Mouse (Mus musculus) embryonic facial prominence, embryonic 15.5 days (tissue): Measurements from ENCODE around the gene Atpaf1. TPM values are rescaled to one million over a fixed set of nuclear protein-coding genes. Genes with fewer than 3 reads are reported as not detected.

Experiments
- ATAC-seq: fragments of 200-750 bp; cut with Nextera tagmentation; 2 replicates; pipeline ENCODE4 v1.8.0; 2017; ENCODE audit warnings: low read depth, moderate TSS enrichment; ENCODE audit not compliant: insufficient number of reproducible peaks, low FRiP score, low TSS enrichment
- H3K27ac ChIP-seq: fragments of 300-500 bp; sonication (generic); replicated peaks from 2 replicates; pipeline ENCODE4 v1.5.1; 2015; ENCODE audit warnings: mild to moderate bottlenecking, inconsistent platforms
- H3K27me3 ChIP-seq: fragments of 300-500 bp; sonication (generic); 2 replicates; pipeline ENCODE4 v1.6.1; 2015; ENCODE audit warnings: inconsistent platforms
- H3K36me3 ChIP-seq: fragments of 300-500 bp; sonication (generic); 2 replicates; pipeline ENCODE4 v1.6.1; 2015; ENCODE audit warnings: mild to moderate bottlenecking, inconsistent platforms
- H3K4me1 ChIP-seq: fragments of 300-500 bp; sonication (generic); 2 replicates; pipeline ENCODE4 v1.6.1; 2015; ENCODE audit warnings: inconsistent platforms
- H3K4me2 ChIP-seq: fragments of 300-500 bp; sonication (generic); replicated peaks from 2 replicates; pipeline ENCODE4 v1.6.1; 2015; ENCODE audit warnings: mild to moderate bottlenecking, inconsistent platforms
- H3K4me3 ChIP-seq: fragments of 300-500 bp; sonication (generic); replicated peaks from 2 replicates; pipeline ENCODE4 v1.5.1; 2015; ENCODE audit warnings: mild to moderate bottlenecking, inconsistent platforms
- H3K9ac ChIP-seq: fragments of 300-500 bp; sonication (generic); 2 replicates; pipeline ENCODE4 v1.6.1; 2015; ENCODE audit warnings: inconsistent platforms
- H3K9me3 ChIP-seq: fragments of 300-500 bp; sonication (generic); replicated peaks from 2 replicates; pipeline ENCODE4 v1.6.1; 2016; ENCODE audit warnings: inconsistent platforms
- WGBS: fragments of 180-500 bp; shearing (Covaris S2); methylation state at CpG from one replicate; pipeline ENCODE4 v1.1.7; 2015; 5-methylcytosine and 5-hydroxymethylcytosine counted together
- polyA plus RNA-seq: library from polyadenylated mRNA; unstranded; fragments of >200 nt; fragmentation: Nextera tagmentation; extraction: Ambion mirVana; gene quantifications from 2 replicates; pipeline ENCODE4 v1.2.1, GENCODE M21; 2015

Gene Atpaf1
- polyA plus RNA-seq, 1 experiment from 2014 or later = 51.1 TPM

DNA sequence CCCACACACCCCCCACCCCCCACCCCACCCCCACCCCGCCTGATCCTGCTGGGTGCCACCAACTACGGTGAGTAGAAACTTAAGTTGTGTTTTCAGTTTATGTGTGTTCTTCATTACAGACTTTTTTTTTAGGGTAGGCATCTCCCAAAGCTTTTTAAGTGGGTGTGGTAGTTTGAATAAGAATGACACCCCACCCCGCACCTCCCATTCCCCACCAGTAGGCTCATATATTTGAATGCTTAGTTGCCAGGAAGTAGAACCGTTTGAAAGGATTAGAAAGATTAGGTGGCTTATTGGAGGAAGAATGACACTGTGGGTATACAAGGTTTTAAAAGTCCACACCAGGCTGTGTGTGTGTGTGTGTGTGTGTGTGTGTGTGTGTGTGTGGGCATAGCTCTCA lies 27.7 kb downstream of the Atpaf1 start:
- Histone ChIP-seq H3K27me3 (no peaks in the 10 kb centered on the region), H3K4me1 (no peaks in the 10 kb centered on the region), H3K9ac (no peak overlapping the region), H3K4me3 (no peak overlapping the region), H3K36me3 (peaks cover 40% of the 10 kb centered on the region), H3K4me2 (no peak overlapping the region), H3K27ac (no peak overlapping the region), H3K9me3 (no peaks in the 10 kb centered on the region)
- WGBS = 79% methylated on average over 4 of the region's 4 CpGs
- no peak for ATAC-seq

DNA sequence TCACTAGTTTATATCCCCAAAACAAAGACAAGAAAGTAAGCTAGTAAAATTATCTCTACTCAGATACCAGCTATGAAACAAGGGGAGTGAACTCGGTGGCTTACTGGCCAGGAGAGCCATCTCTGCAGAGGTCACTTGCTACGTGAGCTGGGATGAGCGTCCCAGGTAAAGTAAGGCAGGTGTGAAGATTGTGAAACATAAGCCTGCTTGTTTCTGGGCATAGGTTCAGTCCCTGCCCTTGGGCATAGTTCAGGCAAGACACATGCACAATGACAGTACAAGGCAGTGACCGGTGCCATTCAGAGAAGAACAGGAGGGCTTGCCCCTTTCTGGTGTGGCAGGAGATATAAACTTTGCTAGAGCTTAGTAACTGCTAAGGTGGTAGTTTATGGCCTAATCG lies 31.0 kb downstream of the Atpaf1 start:
- Histone ChIP-seq H3K4me3 (no peak overlapping the region), H3K4me2 (no peak overlapping the region), H3K27me3 (no peaks in the 10 kb centered on the region), H3K4me1 (no peaks in the 10 kb centered on the region), H3K36me3 (peaks cover 41% of the 10 kb centered on the region; the same call in 1 of the 2 replicates), H3K9me3 (no peaks in the 10 kb centered on the region), H3K9ac (no peak overlapping the region), H3K27ac (no peak overlapping the region)
- ATAC-seq = no peak
- 92% methylated on average over 5 of the region's 5 CpGs for WGBS

DNA sequence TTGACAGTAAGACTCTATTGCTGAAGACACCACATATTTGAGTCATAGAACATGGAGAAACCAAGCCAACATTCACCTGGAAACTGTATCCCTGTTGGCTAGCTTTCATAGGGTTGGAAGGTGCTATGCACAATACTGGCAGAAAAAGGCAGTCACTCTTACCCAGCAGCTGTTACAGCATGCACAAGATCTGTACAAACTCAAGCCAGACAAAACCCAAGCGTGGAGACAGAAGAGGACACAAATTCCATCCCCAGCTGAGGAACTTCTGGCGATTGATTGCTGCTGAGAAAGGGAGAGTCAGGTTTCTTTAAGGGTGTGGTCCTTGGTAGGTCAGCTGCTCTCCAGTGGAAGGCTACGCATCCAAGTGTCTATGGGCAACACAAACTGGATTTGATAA lies 35.6 kb downstream of the Atpaf1 start:
- Histone ChIP-seq H3K9ac (no peak overlapping the region), H3K4me1 (no peaks in the 10 kb centered on the region), H3K27me3 (no peaks in the 10 kb centered on the region), H3K27ac (no peak overlapping the region), H3K4me2 (no peak overlapping the region), H3K4me3 (no peak overlapping the region), H3K36me3 (peaks cover 16% of the 10 kb centered on the region; the same call in 1 of the 2 replicates), H3K9me3 (no peaks in the 10 kb centered on the region)
- WGBS = 55% methylated on average over 3 of the region's 3 CpGs
- ATAC-seq = no peak

DNA sequence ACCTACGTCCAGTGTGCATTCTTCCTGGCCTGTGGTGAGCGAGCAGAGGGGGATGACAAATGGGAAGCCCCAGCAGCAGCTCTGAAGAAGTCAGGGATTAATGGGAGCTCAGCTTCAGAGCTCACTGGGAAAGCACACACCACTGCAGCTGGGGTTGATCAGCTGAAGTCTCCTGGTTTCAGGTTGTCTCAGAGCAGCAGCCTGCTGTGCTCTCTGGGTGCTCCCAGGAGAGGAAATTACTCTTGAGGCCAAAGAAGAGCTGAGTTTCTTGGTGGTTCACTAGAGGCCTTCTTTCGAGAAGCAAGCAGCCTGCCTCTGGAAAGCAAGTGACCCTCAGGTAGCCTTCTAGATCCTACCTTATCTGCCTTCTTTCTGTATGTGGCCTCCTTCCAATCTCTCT lies 36.3 kb downstream of the Atpaf1 start:
- 73% methylated on average over 3 of the region's 3 CpGs for WGBS
- Histone ChIP-seq H3K4me2 (no peak overlapping the region), H3K9me3 (no peaks in the 10 kb centered on the region), H3K4me1 (no peaks in the 10 kb centered on the region), H3K4me3 (no peak overlapping the region), H3K9ac (no peak overlapping the region), H3K27ac (no peak overlapping the region), H3K36me3 (peaks cover 9% of the 10 kb centered on the region; the same call in 1 of the 2 replicates), H3K27me3 (no peaks in the 10 kb centered on the region)
- no peak for ATAC-seq

DNA sequence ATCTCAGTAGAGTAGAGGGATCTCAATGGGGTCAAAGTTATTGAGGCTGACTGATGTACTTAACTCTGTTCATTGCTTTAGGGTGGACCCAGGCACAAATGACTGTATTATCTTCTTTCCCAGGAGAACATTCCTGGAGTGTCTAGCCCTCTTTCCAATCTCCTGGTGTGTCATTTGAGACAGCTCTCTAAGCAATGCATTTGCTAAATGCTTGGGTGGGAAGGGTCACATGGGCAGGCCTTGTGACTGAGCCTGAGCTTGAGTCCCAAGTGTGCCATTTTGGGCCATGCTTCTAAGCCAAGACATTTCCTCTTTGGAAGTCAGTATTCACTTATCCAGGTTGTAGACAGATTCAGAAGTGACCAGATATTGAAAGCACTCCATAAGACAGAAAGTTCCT lies 36.8 kb downstream of the Atpaf1 start:
- Histone ChIP-seq H3K36me3 (peaks cover 8% of the 10 kb centered on the region; the same call in 1 of the 2 replicates), H3K4me3 (no peak overlapping the region), H3K4me1 (no peaks in the 10 kb centered on the region), H3K27ac (no peak overlapping the region), H3K4me2 (no peak overlapping the region), H3K9me3 (no peaks in the 10 kb centered on the region), H3K9ac (no peak overlapping the region), H3K27me3 (no peaks in the 10 kb centered on the region)
- no peak for ATAC-seq

DNA sequence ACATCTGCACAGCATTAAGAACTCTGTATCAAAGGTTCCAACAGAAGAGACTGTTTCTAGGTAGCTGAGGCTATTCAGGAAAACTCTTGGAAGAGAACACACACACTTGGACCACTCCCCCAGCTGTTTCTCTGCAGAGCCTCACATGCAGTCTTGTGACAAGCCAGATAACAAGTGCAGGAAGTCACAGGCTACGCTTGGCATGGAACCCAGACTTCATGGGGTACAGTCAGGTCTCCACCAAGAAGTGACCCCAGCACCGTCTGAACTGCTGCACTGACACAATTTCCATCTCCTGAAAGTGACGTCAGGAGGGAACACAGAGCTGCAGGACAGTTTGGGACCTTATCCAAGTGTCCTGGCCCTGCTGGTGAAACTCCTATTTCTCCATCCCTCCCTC lies 37.3 kb downstream of the Atpaf1 start:
- H3K27me3 ChIP-seq = no peaks in the 10 kb centered on the region
- 75% methylated on average over 3 of the region's 3 CpGs for WGBS
- H3K4me3 ChIP-seq = no peak overlapping the region
- no peaks in the 10 kb centered on the region for H3K9me3 ChIP-seq
- H3K27ac ChIP-seq = no peak overlapping the region
- H3K4me2 ChIP-seq = no peak overlapping the region
- no peak for ATAC-seq
- peaks cover 8% of the 10 kb centered on the region; the same call in 1 of the 2 replicates for H3K36me3 ChIP-seq
- no peak overlapping the region for H3K9ac ChIP-seq
- 0 out of 2 replicates have a peak, but pooled peaks cover under 1% of the 10 kb centered on the region for H3K4me1 ChIP-seq

DNA sequence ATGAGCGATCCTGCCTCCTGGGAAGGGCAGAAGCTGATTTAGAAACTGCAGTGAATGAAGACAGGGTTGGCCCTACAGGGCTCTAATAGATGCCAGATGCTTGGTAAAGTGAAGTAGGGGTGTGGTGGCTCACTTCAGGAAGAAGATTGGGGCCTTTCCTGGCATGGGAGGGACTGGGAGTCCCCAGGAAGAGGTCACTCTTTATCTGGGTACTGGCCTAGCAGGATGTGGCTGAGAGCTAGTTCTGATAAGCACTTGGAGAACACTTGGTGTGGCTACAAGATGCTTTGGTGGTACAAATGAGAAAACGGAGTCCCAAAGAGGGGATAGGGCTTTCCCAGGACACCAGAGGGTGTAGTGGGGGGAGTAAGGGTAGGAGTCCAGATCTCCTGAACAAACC lies 39.6 kb downstream of the Atpaf1 start:
- H3K27me3 ChIP-seq = no peaks in the 10 kb centered on the region
- H3K4me1 ChIP-seq = peaks cover 15% of the 10 kb centered on the region
- no peak overlapping the region for H3K4me3 ChIP-seq
- H3K4me2 ChIP-seq = no peak overlapping the region
- H3K9me3 ChIP-seq = no peaks in the 10 kb centered on the region
- no peak for ATAC-seq
- H3K27ac ChIP-seq = no peak overlapping the region
- no peak overlapping the region for H3K9ac ChIP-seq
- H3K36me3 ChIP-seq = peaks cover 2% of the 10 kb centered on the region; the same call in 1 of the 2 replicates
- 37% methylated on average over 2 of the region's 2 CpGs for WGBS

DNA sequence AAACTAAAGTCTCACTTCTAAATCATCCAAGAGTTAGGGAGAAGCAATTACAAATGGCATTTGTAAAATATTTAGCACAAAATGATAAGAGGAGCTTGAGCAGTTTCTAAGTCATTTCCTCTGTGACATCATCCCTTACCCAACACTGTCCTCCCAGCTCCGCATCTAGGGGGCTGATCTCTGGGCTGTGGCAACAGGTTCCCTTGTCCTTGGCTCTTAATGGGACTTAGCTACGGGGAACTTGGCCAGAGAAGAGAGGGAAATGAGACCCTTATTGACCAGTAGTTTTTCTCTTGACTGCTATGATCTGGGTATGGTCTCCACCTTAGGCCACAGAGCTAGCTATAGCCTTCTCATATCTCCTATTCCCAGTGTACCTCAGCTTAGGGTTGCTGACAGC lies 40.7 kb downstream of the Atpaf1 start:
- H3K27ac ChIP-seq = no peak overlapping the region
- H3K9me3 ChIP-seq = no peaks in the 10 kb centered on the region
- H3K4me1 ChIP-seq = peaks cover 19% of the 10 kb centered on the region
- H3K4me2 ChIP-seq = no peak overlapping the region
- H3K9ac ChIP-seq = no peak overlapping the region
- no peaks in the 10 kb centered on the region for H3K27me3 ChIP-seq
- no peak overlapping the region for H3K4me3 ChIP-seq
- 84% methylated on average over 2 of the region's 2 CpGs for WGBS
- no peak for ATAC-seq
- no peaks in the 10 kb centered on the region for H3K36me3 ChIP-seq

DNA sequence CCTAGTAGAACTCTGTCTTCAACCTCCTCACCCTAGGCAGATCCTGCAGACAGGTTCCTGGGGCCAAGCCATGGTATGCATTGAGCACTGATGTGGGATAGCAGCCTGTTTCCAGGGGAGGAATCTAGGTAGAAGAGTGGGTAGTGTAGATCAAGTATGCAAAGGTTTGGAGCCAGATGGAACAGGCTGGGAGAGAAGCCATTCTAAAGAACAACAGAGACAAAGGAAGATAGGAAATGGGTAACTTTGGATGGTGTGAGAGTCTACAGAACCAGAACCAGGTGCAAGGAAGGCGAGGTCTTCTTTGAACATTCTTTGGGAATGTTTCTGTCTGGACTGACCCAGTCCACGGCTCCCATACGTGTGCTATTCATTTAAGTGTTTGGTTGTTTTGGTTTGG lies 42.5 kb downstream of the Atpaf1 start:
- Histone ChIP-seq H3K9me3 (no peaks in the 10 kb centered on the region), H3K9ac (no peak overlapping the region), H3K4me2 (peak overlapping the region; percentile 73), H3K4me3 (peak overlapping the region; percentile 87), H3K36me3 (peaks cover 10% of the 10 kb centered on the region), H3K27me3 (no peaks in the 10 kb centered on the region), H3K4me1 (peaks cover 19% of the 10 kb centered on the region), H3K27ac (no peak overlapping the region)
- 47% methylated on average over 3 of the region's 3 CpGs for WGBS
- no peak for ATAC-seq

DNA sequence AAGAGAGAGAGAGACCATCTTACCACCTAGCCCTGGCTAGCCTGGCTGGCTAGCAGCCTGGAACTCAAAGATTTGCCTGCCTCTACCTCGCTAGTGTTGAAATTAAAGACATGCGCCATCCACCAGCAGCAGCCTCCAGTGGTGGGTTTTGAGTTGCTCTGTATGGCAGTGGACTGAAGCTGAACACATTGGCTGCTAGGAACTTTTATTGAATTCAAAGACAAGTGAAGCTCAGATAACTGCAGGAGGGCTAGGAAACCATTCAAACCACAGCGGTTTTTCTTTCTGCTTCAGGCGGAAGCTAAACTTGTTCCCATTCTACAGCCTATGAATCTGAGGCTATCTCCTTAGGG lies 42.9 kb downstream of the Atpaf1 start:
- peak overlapping the region; percentile 84 for H3K27ac ChIP-seq
- no peaks in the 10 kb centered on the region for H3K27me3 ChIP-seq
- ATAC-seq = no peak

DNA sequence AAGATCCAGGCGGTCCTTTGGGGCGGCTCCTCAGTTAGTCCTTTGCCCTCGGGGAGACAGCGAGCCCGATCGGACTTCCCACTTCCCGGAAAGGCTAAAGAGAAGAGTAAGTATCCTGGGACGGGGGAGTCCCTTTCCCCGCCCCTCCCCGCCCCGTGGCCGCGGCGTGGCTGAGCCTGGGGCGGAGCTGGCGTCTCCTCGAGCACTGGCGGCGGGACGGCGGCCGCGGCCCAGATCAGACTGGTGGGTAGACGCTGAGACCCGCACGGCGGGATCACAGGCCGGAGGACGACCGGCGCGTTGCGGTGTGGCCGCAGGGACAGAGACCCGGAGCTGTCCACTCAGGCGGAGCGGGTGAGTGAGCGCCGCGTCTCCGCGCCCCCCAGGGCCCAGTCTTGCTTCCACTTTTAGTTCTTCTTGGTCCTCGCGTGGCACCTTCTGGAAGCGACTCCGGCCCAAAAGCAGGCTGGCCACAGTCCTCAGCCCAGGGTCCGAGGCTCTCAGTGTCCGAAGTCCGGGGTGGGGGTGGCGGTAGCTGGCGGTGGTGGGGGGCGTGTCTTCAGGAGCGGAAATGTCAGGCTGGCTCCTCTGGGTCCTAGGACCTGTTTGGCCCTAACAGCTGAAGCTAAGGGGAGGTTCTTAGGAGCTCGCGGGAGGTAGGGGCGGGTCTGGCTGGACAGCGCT lies 43.4 kb downstream of the Atpaf1 start, which contains the start of gene Mob3c:
Mob3c (plus strand) TSS at position 205 of the 684 bp plus-strand sequence.
- under 1% methylated on average over 57 of the region's 57 CpGs for WGBS
- peak within 1 kb of the TSS; percentile 84 for H3K27ac ChIP-seq
- ATAC-seq = peak; percentile 89

More for the DNA sequence above, 42.9 kb downstream of the Atpaf1 start:
- peaks cover 15% of the 10 kb centered on the region for H3K36me3 ChIP-seq
- WGBS = 1% methylated on average over 4 of the region's 4 CpGs
- H3K4me3 ChIP-seq = peak overlapping the region; percentile 87
- peak overlapping the region; percentile 73 for H3K9ac ChIP-seq
- H3K4me1 ChIP-seq = peaks cover 19% of the 10 kb centered on the region
- H3K4me2 ChIP-seq = peak overlapping the region; percentile 73
- H3K9me3 ChIP-seq = no peaks in the 10 kb centered on the region

DNA sequence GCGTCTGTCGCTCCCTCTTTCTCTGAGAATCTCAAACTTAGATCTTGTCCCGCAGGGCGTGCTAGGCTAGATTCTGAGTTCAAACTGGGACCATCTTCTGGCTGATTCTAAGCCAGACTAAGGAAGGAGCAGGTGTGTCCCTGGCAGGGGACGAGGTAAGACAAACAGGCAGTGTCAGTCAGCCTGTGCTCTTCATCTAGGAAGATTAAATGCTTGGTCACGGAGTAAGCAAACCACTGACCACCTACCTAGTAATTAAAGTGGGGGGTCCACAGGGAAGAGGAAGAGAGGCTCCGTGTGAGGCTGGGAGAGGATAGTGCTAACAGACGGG lies 43.9 kb downstream of the Atpaf1 start:
- 5% methylated on average over 8 of the region's 8 CpGs for WGBS
- Histone ChIP-seq H3K4me3 (peak overlapping the region; percentile 87), H3K36me3 (peaks cover 18% of the 10 kb centered on the region), H3K9me3 (no peaks in the 10 kb centered on the region), H3K9ac (peak overlapping the region; percentile 73; the same call in 1 of the 2 replicates), H3K27ac (0 out of 2 replicates have a peak overlapping the region, but pooled peaks have one; percentile 84), H3K27me3 (no peaks in the 10 kb centered on the region), H3K4me2 (peak overlapping the region; percentile 73), H3K4me1 (peaks cover 19% of the 10 kb centered on the region)
- no peak for ATAC-seq

More for the DNA sequence above, 43.4 kb downstream of the Atpaf1 start, which contains the start of gene Mob3c:
- Histone ChIP-seq H3K4me3 (peak within 1 kb of the TSS; percentile 87), H3K4me2 (peak within 1 kb of the TSS; percentile 73), H3K9me3 (no peaks in the 10 kb centered on the region), H3K36me3 (peaks cover 15% of the 10 kb centered on the region), H3K9ac (peak within 1 kb of the TSS; percentile 73), H3K27me3 (no peaks in the 10 kb centered on the region), H3K4me1 (peaks cover 19% of the 10 kb centered on the region)
